Mouse (Mus musculus) layer of hippocampus, adult 18-20 months (tissue): ENCODE results near the gene Cybb. TPM values are rescaled to one million over a fixed set of nuclear protein-coding genes. Genes with fewer than 3 reads are reported as not detected.
"Not testable (repeated sequence)": the region's sequence is repeated elsewhere in the genome, so short reads cannot be mapped to it uniquely, and the experiment has no call there.

Source experiments
- DNase-seq, 2 experiments: peaks; one replicate each; pipeline ENCODE4 v3.0.0; 2022; ENCODE audit warnings: low spot score in 2 of 2
- long read RNA-seq: library from polyadenylated mRNA; stranded (forward); transcript quantifications from one replicate; pipeline ENCODE4 v2.0.0, GENCODE M21; 2021
- total RNA-seq, 2 experiments: library from RNA; stranded (reverse); gene quantifications; 2 replicates each; pipeline ENCODE4 v1.2.3; 2021

The Cybb gene
- under 1 TPM; 0.42 to 0.48 TPM for total RNA-seq
- long read RNA-seq, result 0 reads

DNA sequence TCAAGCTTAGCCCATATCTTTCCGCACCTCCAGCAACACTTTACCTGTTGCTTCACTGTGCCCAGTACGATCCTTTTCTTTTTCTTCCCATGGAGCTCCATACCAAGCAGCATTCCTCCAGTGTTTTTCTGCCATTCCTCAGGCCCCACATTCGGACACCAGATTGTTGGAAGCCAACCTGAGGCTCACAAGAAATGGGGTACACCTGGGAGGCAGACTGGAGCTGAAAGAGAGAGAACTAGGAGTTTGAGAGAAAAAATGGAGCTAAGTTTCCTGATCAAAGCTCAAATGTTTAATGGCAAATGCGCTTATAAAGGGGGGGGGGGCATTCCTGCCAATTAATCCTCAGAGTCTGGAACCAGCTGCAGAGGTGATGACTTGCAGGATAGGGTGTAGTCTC lies at the start of gene Cybb:
Gene Cybb, minus strand, starts transcription at position 101 of the 400 bp plus-strand sequence.
- DNase-seq, result no peak

DNA sequence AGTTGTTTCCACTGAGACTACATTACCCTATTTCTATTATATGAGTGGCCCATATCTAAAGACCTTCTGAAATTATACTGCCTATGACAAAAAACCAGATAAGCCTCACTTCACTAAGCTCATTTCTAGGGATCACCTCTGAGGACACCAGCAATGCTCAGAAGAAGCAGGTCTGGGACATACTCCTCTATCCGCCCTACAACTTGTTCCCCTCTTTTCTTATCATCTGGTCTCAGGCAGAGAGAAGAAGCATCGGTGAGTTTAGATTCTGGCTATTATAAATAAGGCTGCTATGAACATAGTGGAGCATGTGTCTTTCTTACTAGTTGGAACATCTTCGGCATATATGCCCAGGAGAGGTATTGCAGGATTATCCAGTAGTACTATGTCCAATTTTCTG lies 49.3 kb upstream of the Cybb start:
- DNase-seq, result no peak

DNA sequence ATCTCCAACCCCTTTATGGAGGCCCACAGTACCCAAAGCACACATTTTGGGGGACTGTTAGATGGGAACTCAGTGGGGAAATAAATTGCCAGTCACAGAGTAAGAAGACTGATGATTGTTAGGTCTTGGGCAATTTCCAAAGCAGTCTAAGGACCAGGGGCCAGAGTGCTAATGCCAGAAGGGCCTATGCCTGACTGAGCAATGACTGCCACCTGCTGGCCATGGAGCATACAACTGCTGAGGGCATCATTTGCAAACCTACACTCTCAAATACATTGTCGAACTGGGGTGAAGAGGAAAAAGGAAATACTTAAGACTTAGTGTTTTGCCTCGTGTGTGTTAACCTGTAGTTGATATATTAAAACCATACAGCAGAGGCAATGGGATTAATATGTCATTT lies 32.4 kb upstream of the Cybb start:
- peak in 1 of 2 experiments; percentile 41 for DNase-seq

DNA sequence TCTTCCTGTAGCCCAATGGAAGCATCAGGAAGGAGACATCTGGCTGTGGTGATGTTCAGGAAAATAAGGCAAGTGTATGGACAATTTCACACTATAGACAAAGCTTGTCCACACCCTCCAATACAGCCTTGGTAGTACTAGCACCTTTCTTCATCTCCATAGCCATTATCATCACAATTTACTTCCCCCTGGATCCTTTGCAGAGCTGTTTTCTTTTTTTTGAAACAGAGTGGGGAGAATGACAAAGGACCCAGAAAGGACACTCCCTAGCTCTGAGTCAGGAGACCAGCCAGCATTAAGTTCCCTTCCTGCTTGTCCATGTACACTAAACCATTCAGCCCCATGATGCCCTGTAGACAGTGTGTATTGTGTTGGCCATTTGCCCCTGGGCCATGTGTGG lies 30.0 kb upstream of the Cybb start:
- not testable (repeated sequence) for DNase-seq

DNA sequence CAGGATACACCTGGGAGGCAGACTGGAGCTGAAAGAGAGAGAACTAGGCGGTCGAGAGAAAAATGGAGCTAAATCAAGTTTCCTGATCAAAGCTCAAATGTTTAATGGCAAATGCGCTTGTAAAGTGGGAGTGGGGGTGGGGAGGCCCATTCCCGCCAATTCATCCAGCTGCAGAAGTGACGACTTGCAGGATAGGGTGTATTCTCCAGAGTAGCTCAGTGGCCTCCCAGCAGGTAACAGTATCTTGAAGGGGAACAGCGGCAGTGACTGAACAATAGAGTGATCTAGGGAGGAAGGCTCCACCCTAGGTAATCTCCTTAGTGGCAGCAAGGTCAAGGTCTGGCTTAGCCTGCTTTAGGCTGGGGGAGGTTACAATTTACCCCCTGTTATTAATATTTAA lies 12.5 kb downstream of the Cybb start:
- not testable (repeated sequence) for DNase-seq

DNA sequence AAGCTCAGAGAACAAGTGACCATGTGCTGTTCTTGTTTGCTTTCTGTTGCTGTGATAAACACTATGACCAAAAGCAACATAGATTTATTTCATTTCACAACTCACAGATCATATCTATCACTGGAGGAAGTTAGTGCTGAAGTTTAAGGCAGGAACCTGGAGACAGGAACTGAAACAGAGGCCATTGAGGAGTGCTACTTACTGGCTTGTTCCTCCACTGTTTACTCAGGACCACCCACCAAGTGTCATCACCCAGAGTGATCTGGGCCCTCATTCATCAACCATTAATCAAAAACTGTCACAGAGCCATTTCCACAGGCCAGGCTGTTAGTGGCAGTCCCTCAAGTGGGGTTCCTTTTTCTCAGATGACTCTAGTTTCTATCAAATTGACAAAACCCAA lies 13.1 kb downstream of the Cybb start:
- no peak for DNase-seq

DNA sequence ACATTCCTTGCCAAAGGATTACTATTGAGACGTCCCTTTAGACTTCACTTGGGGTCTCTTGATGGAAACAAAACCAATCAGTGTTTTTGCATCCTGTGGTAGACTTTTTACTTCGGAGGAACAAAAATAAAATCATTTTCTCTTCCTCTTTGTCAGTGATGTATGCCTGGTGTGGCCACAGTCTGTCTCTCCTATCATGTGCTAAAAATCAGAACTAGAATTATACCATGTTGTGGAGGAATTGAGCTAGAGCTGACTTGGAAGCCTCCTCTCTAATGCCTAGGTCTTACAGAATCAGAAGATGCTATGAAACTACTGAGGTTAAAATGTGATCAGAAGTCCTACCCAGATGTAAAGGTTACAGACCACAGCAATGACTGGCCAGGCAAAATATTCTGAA lies 13.8 kb downstream of the Cybb start:
- DNase-seq, result no peak

DNA sequence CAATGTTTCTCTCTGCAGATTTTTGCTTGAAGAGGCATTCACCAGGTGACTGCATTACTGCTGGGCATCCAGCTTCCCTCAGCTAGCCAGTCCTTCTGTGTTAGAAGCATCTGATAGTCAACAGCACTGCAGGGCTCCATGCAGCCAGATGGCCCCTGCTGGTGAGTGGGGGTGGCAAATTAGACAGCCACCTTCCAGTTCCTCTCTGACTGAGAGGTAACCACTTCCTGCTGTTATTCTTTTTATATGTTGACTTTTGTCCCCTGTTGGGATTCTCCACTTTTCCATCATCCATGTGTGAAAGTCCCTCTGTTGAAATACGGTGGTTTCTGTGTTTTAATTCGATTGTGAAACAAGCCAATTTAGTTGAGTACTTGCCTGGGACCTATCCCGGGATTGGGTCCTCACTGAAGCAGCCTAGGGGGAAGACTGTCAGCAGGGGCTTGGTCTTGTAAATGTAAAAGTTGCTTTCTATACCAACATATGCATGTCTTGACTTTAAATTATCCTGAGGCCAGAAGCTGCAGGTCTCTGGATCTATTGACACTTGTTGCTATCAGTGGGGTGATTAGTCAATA lies 16.7 kb downstream of the Cybb start:
- DNase-seq, result no peak

DNA sequence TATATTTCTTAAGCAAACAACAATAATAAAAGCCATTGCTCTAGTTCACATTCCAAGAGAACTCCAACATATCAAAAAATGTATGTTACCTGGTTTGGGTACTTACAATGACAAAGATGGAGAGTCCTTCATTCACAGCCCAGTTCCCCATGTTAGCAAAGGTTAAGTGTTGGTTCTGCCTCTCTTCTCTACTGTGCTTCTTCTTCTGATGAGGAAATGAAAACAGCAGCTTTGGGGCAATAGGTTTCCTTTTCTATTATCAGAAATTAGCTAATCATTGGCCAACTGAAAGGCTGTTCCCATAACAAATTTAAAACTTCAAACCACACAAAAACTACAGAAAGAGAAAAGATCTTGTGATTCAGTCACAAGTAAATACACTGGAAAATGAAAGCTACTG lies 18.5 kb downstream of the Cybb start:
- DNase-seq, result no peak

DNA sequence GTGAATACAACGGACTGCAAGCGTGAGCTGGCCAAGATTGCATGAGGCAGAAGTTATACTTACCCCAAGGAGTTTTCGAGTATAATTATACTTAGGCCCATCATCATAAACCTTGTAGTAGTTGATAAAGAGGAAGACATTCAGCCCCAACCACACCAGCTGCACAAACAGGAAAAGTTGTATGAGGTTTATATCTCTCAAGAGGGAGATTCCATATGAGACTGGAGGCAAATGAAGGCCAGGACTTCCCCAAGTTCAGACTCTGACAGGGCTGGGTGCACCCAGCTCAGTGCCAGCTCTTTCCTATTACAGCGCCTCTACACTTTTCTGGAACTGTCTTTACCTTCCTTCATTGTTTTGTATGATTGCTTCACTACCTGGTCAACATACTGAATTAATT lies 20.6 kb downstream of the Cybb start:
- no peak for DNase-seq

DNA sequence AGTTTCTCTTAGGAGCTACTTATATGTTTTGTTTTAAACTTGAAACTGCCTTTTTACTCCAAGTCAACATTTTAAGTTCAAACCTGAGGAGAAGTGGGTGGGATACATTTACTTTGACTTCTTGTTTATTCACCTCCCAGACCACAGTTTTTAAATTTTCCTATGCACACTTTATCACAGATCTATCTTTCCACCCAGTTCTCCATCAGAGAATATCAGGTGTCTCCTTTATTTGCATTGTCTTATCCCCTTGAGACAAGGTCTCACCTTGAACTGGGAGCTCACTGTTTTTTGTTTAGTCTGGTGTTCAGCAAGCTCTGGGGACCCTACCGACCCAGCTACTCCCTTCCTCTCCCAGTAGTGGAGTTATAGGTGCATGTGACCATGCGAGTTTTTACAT lies 21.7 kb downstream of the Cybb start:
- DNase-seq, result no peak

DNA sequence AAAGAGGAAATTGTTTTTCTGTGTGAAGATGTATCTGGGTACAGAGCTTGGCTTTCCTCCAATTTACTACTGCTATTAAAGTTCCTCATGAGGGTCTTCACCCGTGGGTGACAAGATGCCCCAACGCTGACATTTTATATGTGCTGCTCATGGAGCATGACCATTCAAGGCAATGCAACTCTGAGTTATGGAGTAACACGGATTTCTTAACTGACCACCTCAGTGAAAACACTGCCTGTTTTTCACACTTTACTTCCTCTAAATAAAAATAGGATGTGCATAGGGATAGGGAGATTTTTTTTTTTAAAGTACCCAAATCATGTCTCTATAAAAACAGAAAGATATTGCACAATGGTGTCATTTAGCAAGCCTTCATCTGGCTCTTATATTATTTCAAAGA lies 24.9 kb downstream of the Cybb start:
- DNase-seq, result no peak

DNA sequence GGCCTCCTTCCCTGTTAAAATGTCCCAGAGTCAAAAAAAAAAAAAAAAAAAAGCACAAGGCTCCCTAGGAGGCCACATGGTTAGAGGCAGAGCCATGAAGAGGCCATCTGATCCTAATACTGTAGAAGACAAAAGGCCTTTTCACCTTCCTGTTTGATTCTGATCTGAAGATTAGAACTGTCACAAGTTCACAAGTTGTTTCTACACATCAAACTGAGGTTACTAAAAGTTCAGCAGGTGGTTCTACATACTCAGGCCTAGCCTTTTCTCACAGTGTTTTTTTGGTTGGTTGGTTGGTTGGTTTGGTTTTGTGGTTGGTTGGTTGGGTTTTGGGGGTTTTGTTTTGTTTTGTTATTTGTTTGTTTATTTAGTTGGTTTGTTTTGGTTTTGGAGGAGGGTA lies 26.2 kb downstream of the Cybb start:
- no peak for DNase-seq

DNA sequence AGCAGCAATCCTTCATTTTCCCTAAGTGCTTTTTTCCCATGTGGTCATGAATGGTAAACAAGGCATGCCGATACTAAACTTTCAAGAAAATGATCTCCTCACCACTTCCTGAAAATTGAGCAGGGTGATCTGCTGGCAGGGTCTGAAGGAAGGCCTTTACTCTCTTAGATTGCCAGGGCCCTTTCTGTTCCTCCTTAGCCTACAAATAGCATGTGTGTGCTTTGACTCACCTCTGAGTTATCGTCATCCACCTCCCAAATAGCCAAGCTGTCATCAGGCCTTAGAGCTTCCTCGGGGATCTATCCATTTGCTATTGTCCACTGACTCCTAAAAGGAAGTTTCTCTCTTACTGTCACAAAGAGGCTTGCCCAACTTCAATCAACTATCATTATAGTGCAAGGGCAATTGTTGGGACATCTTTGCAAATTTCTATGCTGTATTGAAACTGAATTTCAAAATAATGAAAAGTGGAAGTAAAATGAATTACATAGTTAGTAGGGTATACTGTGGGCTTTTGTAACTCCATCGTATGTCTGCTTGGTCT lies 27.1 kb downstream of the Cybb start:
- no peak for DNase-seq

DNA sequence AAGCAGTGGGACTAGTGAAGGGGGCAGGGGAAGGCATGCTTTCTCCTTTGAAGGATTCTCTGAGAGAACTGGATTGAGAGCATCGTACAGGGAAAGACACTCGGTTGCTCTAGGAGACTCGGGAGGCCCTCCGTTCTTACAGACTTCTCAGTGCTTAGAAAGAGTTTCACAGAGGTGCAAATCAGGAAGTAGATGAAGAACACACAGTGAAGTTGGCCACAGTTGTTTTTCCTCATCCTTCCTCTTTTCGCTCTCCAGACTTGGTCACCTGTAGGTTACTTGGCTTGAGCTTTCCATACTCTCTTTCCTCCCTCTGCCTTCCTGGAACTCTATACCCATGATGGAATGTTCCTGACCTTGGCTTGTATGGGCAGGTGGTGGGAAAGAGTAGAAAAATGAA lies 35.2 kb downstream of the Cybb start:
- DNase-seq, result no peak

DNA sequence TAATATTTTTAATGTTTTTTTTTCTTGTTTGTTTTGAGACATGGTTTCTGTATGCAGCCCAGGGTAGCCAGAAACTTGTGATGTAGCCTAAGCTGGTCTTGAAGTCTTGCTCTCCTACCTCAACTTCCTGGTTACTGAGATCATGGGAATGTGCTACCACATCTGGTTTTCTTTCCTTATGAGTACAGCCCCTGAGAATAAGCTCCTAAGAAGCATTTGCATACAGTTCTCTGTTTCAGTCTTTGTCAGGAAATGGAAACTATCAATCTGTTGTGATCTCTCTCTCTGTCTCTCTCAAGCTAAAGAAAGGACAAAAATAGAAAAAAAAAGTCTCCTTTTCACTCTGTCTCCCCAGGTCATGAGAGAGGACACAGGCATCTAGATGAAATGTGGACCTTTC lies 40.3 kb downstream of the Cybb start:
- DNase-seq, result no peak

DNA sequence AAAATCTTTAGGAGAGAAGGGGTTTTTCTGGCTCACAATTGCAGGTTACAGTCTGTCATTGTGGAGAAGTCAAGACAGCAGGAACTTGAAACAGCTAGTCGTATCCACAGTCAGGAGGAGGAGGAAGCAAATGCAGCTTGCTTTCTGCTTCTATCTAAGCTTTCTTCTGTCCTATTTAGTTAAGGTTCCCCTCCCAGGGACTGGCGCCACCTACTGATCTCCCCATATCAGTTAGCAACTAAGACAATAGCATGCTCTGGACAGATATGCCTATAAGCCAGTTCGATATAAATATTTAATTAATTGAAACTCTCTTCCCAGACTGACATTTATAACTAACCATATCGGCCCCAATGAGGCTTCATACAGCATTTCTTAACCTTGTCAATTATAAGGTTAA lies 46.5 kb downstream of the Cybb start:
- no peak for DNase-seq

DNA sequence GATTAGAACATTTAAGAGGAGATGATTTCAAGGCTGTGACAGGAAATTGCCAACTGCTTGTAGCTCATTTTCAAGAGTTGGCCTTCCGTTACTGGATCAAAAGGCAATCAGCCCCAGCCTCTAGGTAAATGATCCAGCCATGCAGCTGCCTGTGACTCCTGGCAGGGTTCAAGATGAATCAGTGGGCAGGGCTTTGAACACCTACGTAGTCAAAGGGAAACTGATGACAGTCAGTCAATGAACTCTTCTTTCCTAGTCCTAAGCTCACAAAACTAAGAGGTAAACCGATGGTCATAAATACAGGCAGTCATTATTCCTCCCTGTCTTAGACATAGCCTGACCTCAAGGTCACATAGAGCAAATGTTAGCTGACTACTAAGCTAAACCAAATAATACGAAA lies 47.0 kb downstream of the Cybb start:
- no peak for DNase-seq

DNA sequence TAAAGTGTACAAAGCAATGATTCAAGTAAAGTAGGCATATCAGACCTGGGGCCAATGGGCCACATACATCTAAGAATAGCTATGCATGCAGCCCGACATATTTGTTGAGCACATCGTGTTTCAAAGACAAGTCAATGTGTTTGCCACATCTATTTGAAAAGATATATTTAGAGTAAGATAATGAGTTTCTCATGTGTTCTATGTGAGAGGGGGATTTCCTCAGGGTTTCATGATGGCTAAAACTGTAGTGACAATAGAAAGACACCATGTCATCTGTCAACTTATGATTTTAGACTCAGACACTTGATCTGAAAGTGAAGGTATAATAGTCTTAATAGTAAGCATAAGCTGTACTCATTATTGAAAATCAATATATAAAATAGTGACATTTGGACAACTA lies 48.3 kb downstream of the Cybb start:
- DNase-seq, result no peak

DNA sequence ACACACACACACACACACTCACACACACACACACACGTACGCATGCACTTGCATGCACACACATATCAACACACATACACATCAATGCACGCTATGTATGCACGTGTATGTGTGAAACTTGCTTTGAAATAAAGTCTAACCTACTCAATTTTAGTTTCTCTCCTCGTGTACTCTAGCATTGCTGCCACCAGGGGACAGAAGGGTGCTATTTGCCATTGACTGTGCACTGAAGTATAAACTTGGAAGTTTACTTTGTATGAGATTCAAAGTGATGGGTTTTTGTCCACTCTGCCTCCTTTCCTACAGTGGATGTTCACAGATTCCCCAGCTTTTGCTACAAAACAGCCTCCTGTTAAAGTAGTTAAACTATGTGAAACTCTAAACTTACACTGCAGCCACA lies 73.7 kb downstream of the Cybb start:
- DNase-seq, result no peak
